Mouse (Mus musculus): ENCODE measurements around the gene Gm5901. TPM values are rescaled to one million over a fixed set of nuclear protein-coding genes. Genes with fewer than 3 reads are reported as not detected.
A peak's percentile ranks its signal among the peaks of the same experiment; 100 is the strongest.
"Not testable (repeated sequence)": the region's sequence is repeated elsewhere in the genome, so short reads cannot be mapped to it uniquely, and the experiment has no call there.

The Gm5901 gene
- not detected in 2 replicates for polyA plus RNA-seq (2015; fragmentation: Nextera tagmentation; extraction: Ambion mirVana)

DNA sequence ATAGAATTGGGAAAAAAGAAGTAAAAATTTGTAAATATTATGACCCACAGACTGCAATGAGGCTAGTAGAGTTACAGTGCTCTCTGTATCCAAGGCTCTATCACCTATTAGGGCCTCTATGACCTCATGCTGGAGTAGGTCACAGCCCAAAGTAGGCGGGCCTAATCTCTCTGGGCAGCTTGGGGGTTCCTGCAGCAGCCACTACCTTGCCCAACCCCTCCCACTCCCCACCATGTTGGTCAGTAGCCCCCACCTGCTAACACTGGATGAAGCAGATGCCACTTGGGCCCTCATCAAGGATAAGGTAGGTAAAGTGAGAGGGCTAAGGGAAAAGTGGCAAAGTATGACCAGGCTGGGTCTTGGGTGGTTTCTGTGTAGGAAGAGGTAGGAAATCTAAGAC is at the start of gene Gm5901:
TSS of gene Gm5901 (plus strand) at position 173 of the 400 bp plus-strand sequence.
- Histone ChIP-seq H3K27me3 (no peaks in the 10 kb centered on the region), H3K4me2 (no peak within 1 kb of the TSS), H3K4me1 (no peaks in the 10 kb centered on the region), H3K4me3 (no peak within 1 kb of the TSS), H3K36me3 (peaks cover 59% of the 10 kb centered on the region), H3K9me3 (no peaks in the 10 kb centered on the region), H3K27ac (no peak within 1 kb of the TSS), H3K9ac (no peak within 1 kb of the TSS)
- ATAC-seq (ENCODE audit: insufficient number of reproducible peaks, insufficient read depth, low FRiP score, low TSS enrichment, low read depth), result no peak
- whole genome bisulfite sequencing, result 90% methylated on average over 1 of the region's 1 CpGs

DNA sequence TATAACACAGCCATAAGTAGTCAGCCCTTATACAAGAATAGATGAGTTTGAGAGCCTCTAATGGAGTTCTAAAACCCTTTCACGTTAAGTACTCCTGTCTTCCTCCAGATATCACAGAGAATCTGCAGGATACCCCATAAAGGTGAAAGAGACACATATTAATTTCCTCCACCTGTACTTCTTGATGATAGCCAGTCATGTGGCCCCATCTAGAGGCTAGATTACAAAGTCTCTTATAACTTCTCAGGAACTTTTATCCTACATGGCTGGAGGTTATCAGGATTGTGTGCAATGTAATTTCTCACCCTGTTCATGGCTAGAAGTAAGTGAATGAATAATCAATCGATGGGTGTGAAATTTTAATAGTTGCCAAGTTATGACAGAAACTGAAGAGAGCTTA is 49.5 kb upstream of the Gm5901 start:
- no peaks in the 10 kb centered on the region for H3K27me3 ChIP-seq
- no peaks in the 10 kb centered on the region for H3K36me3 ChIP-seq
- H3K4me2 ChIP-seq, result no peak overlapping the region
- H3K4me1 ChIP-seq, result no peaks in the 10 kb centered on the region
- no peak overlapping the region for H3K9ac ChIP-seq
- no peaks in the 10 kb centered on the region for H3K9me3 ChIP-seq
- ATAC-seq (ENCODE audit: insufficient number of reproducible peaks, insufficient read depth, low FRiP score, low TSS enrichment, low read depth), result no peak
- no peak overlapping the region for H3K27ac ChIP-seq
- H3K4me3 ChIP-seq, result no peak overlapping the region
- WGBS, result 79% methylated on average over 2 of the region's 2 CpGs

DNA sequence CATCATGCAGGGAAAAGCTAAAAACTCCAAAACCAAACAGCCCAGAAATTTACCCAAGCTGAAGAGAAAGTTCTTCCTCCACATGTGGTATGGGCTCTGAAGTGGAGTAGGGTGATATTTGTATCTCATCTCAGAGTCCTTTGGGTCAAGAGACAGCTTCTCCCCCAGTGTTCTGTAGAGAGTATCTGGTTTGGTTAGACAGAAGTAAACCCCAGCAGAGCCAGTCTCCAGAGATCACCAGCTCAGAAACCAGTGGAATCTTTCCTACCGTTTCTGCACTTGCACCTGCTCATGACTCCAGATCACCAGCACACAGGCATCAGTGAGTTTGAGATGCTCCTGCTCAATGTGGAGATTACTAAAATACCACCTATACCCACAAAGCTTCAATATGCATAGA is 40.8 kb upstream of the Gm5901 start, which contains the start of gene Olfr690:
TSS of gene Olfr690 (minus strand) at position 101 of the 400 bp plus-strand sequence.
- no peak within 1 kb of the TSS for H3K27ac ChIP-seq
- no peak within 1 kb of the TSS for H3K9ac ChIP-seq
- no peak within 1 kb of the TSS for H3K4me3 ChIP-seq
- no peaks in the 10 kb centered on the region for H3K36me3 ChIP-seq
- H3K4me1 ChIP-seq, result no peaks in the 10 kb centered on the region
- H3K9me3 ChIP-seq, result no peaks in the 10 kb centered on the region
- H3K4me2 ChIP-seq, result no peak within 1 kb of the TSS
- no peaks in the 10 kb centered on the region for H3K27me3 ChIP-seq
- 84% methylated on average over 1 of the region's 1 CpGs for WGBS
- ATAC-seq (ENCODE audit: insufficient number of reproducible peaks, insufficient read depth, low FRiP score, low TSS enrichment, low read depth), result no peak

DNA sequence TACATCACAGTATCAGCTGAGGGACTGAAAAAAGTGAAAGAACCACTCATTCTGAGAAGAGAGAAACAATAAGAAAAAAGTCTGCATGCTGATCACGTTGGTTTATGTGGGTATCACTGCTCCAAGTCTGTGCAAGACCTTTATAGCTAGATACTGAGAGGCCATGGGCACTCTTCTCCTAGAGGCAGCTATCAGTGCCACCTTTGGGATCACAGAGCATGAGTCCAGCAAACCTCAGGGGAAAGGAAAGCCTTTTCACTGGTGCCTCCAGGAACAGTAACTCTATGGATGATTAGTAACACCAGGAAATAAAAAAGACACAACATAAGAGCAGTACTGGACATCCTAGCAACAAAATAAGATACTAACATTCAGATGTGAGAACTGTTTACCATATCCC is 32.7 kb upstream of the Gm5901 start, which contains the start of gene Olfr691:
TSS of gene Olfr691 (minus strand) at position 101 of the 400 bp plus-strand sequence.
- no peaks in the 10 kb centered on the region for H3K27me3 ChIP-seq
- ATAC-seq (ENCODE audit: insufficient number of reproducible peaks, insufficient read depth, low FRiP score, low TSS enrichment, low read depth), result no peak
- H3K9me3 ChIP-seq, result no peaks in the 10 kb centered on the region
- no peak within 1 kb of the TSS for H3K4me3 ChIP-seq
- WGBS, result 49% methylated on average over 1 of the region's 1 CpGs
- H3K27ac ChIP-seq, result no peak within 1 kb of the TSS
- H3K4me2 ChIP-seq, result no peak within 1 kb of the TSS
- no peaks in the 10 kb centered on the region for H3K4me1 ChIP-seq
- no peak within 1 kb of the TSS for H3K9ac ChIP-seq
- H3K36me3 ChIP-seq, result no peaks in the 10 kb centered on the region

DNA sequence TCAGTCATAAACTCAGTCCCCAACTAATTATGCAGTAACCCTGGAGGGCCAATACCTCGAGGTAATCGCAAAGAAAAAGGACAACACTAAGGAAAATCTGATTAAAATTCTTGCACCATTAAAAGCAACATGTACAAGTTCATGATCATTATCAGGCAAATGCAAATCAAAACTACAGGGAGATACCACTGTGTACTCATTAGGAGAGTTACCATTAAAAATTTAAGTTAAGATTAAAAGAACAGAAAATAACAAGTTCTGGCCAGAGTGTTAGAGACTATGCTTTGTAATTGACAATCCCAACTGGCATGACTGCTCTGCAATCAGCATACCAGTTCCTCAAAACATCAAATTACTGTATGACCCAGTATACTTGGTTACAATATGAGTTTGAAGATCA is 32.1 kb upstream of the Gm5901 start:
- Histone ChIP-seq H3K27me3 (no peaks in the 10 kb centered on the region), H3K4me2 (no peak overlapping the region), H3K9me3 (no peaks in the 10 kb centered on the region), H3K27ac (no peak overlapping the region), H3K4me1 (no peaks in the 10 kb centered on the region), H3K36me3 (no peaks in the 10 kb centered on the region), H3K4me3 (no peak overlapping the region), H3K9ac (no peak overlapping the region)
- WGBS, result 78% methylated on average over 2 of the region's 2 CpGs
- no peak for ATAC-seq (ENCODE audit: insufficient number of reproducible peaks, insufficient read depth, low FRiP score, low TSS enrichment, low read depth)

DNA sequence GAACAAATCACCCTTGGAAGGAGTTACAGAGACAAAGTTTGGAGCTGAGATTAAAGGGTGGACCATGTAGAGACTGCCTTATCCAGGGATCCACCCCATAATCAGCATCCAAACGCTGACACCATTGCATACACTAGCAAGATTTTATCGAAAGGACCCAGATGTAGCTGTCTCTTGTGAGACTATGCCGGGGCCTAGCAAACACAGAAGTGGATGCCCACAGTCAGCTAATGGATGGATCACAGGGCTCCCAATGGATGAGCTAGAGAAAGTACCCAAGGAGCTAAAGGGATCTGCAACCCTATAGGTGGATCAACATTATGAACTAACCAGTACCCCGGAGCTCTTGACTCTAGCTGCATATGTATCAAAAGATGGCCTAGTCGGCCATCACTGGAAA is 18.8 kb upstream of the Gm5901 start:
- WGBS, result no CpG with 5 or more reads among the region's 5 CpGs
- H3K27ac ChIP-seq; H3K9me3 ChIP-seq; H3K9ac ChIP-seq; ATAC-seq (ENCODE audit: insufficient number of reproducible peaks, insufficient read depth, low FRiP score, low TSS enrichment, low read depth); H3K36me3 ChIP-seq; H3K27me3 ChIP-seq; H3K4me1 ChIP-seq; H3K4me2 ChIP-seq; H3K4me3 ChIP-seq: not testable (repeated sequence)

DNA sequence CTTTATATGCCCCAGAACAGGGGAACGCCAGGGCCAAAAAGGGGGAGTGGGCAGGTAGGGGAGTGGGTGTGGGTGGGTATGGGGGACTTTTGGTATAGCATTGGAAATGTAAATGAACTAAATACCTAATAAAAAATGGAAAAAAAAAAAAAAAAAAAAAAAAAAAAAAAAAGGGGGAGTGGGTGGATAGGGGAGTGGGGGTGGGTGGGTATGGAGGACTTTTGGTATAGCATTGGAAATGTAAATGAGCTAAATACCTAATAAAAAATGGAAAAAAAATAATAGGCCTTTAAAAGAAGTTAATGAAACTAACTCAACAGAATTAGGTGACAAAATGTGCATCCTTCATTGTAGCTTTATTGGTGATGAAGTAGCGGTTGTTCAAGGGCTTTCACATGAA is 18.4 kb upstream of the Gm5901 start:
- H3K9ac ChIP-seq; H3K27me3 ChIP-seq; H3K9me3 ChIP-seq; ATAC-seq (ENCODE audit: insufficient number of reproducible peaks, insufficient read depth, low FRiP score, low TSS enrichment, low read depth); H3K4me3 ChIP-seq; H3K4me1 ChIP-seq; H3K4me2 ChIP-seq; H3K27ac ChIP-seq; H3K36me3 ChIP-seq: not testable (repeated sequence)
- 98% methylated on average over 1 of the region's 2 CpGs for WGBS

DNA sequence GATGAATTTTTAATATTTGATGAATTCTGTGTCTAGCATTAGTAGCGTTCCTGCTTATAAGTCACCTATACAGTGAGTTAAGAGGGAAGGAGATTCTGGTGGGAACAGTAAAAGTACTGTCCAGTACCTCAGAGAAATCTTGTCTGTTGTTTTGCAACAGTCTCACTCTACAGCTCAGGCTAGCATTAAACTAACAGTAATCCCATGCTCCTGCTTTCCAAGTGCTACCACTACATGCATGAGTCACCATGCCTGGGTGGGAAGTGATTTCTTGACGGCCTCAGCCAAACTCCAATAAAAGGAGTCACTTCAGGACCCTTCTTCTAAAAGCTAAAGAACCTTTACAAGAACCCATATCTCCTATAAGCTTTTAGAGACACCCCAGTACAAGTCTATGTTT is 13.1 kb upstream of the Gm5901 start:
- Histone ChIP-seq H3K4me1 (no peaks in the 10 kb centered on the region), H3K36me3 (no peaks in the 10 kb centered on the region), H3K9me3 (no peaks in the 10 kb centered on the region), H3K9ac (no peak overlapping the region), H3K4me3 (no peak overlapping the region), H3K27ac (no peak overlapping the region), H3K4me2 (no peak overlapping the region), H3K27me3 (no peaks in the 10 kb centered on the region)
- no peak for ATAC-seq (ENCODE audit: insufficient number of reproducible peaks, insufficient read depth, low FRiP score, low TSS enrichment, low read depth)
- WGBS, result 83% methylated on average over 2 of the region's 2 CpGs

DNA sequence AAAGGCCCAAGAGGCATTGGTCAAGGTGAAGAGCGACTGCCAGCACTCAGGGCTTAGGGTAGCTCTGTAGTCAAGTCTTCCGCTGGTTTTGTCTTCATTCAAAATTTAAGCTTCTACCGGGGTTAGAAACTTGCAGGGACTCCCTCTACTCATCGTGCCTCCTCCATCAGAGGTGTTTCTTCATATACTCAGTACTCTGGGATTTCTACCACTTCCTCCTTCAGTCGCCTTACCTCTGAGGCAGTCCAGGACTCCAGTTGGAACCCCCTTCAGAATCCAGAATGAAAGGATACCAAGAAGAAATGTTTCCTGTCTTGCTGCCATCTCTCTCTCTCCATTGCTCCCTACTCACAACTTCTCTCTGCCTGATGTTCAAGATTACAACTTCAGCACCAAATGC is 7.6 kb upstream of the Gm5901 start:
- Histone ChIP-seq H3K9me3 (no peaks in the 10 kb centered on the region), H3K27ac (no peak overlapping the region), H3K4me3 (no peak overlapping the region), H3K4me2 (no peak overlapping the region), H3K27me3 (no peaks in the 10 kb centered on the region), H3K9ac (no peak overlapping the region), H3K4me1 (no peaks in the 10 kb centered on the region), H3K36me3 (peaks cover 3% of the 10 kb centered on the region)
- no peak for ATAC-seq (ENCODE audit: insufficient number of reproducible peaks, insufficient read depth, low FRiP score, low TSS enrichment, low read depth)
- 81% methylated on average over 5 of the region's 5 CpGs for WGBS

DNA sequence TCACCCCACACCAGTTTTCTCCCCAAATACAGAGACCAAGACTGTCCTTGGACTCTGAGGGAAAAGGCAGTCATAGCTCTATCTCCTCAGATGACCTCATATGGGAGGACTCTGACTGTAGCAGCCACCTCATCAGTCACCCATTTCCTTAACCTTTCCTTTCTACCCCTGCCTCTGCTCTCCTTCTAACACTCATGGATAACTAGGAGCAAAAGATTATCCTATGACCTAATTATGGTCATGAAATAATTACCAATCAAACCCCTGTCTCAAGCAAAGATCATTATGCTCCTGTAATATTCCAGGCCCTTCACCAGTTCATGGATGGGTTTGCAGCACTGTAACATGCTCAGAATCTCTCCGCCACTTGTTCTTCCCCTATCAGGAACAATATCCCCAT is 6.9 kb upstream of the Gm5901 start, which contains the start of gene Olfr692:
TSS of gene Olfr692 (plus strand) at position 301 of the 400 bp plus-strand sequence.
- WGBS, result 95% methylated on average over 1 of the region's 1 CpGs
- H3K27me3 ChIP-seq, result no peaks in the 10 kb centered on the region
- no peak within 1 kb of the TSS for H3K4me2 ChIP-seq
- H3K4me1 ChIP-seq, result no peaks in the 10 kb centered on the region
- no peak for ATAC-seq (ENCODE audit: insufficient number of reproducible peaks, insufficient read depth, low FRiP score, low TSS enrichment, low read depth)
- no peak within 1 kb of the TSS for H3K27ac ChIP-seq
- H3K4me3 ChIP-seq, result no peak within 1 kb of the TSS
- no peak within 1 kb of the TSS for H3K9ac ChIP-seq
- H3K36me3 ChIP-seq, result peaks cover 8% of the 10 kb centered on the region
- H3K9me3 ChIP-seq, result no peaks in the 10 kb centered on the region

DNA sequence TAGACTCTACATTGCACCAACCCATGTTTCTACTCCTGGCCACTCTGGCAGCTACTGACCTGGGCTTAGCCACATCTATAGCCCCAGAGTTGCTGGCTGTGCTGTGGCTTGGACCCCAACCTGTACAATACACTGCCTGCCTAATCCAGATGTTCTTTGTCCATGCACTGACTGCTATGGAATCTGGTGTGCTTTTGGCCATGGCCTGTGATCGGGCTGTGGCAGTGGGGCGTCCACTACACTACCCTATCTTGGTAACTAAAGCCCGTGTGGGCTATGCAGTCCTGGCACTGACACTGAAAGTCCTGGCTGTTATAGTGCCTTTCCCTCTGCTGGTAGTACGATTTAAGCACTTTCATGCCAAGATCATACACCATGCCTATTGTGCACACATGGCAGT is 6.3 kb upstream of the Gm5901 start:
- Histone ChIP-seq H3K9ac (no peak overlapping the region), H3K4me2 (no peak overlapping the region), H3K27ac (no peak overlapping the region), H3K4me3 (no peak overlapping the region), H3K4me1 (no peaks in the 10 kb centered on the region), H3K27me3 (no peaks in the 10 kb centered on the region), H3K9me3 (no peaks in the 10 kb centered on the region), H3K36me3 (peaks cover 14% of the 10 kb centered on the region)
- ATAC-seq (ENCODE audit: insufficient number of reproducible peaks, insufficient read depth, low FRiP score, low TSS enrichment, low read depth), result 0 out of 2 replicates have a peak, but pooled peaks have one; percentile 26
- WGBS, result 90% methylated on average over 4 of the region's 4 CpGs

DNA sequence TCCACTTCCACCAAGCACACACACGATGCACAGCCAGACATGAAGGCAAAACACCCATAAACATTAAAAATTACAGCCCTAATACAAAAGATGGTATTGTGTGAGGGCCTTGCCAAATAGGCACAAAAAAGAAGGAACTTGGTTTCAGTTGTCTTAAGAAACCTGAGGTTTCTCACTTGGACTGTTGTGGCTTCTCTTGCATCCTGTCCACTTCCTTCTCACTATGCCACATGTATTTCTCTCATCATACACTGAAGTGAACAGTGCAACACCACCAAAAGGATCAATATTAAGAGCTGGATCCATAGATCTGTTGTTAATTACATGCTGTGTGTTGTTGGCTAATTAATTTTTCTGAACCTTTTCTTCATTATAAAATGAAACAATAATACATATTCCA is 1.9 kb upstream of the Gm5901 start:
- H3K36me3 ChIP-seq, result peaks cover 39% of the 10 kb centered on the region
- H3K4me2 ChIP-seq, result no peak overlapping the region
- ATAC-seq (ENCODE audit: insufficient number of reproducible peaks, insufficient read depth, low FRiP score, low TSS enrichment, low read depth), result no peak
- no peak overlapping the region for H3K27ac ChIP-seq
- no peak overlapping the region for H3K9ac ChIP-seq
- H3K9me3 ChIP-seq, result no peaks in the 10 kb centered on the region
- H3K4me1 ChIP-seq, result no peaks in the 10 kb centered on the region
- WGBS, result 86% methylated on average over 1 of the region's 1 CpGs
- no peak overlapping the region for H3K4me3 ChIP-seq
- H3K27me3 ChIP-seq, result no peaks in the 10 kb centered on the region

DNA sequence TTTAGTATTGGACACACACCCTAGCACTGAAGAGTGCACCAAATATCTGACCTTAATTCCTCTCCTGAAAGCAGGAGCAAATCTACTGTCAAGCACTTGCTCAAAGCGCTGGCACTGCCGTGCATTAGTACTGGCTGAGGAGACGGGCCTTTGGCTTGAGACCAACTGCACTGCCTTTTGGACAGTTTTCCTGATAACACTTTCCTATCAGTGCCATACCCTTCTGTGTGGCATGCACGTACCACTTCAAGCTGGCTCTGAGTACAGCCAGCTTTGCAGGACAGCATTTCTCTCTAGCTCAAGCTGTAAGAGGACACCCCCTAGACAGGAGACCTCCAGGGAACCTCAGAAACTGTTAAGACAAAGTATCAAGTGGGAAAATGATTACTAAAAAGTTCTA is 1.3 kb upstream of the Gm5901 start:
- peaks cover 45% of the 10 kb centered on the region for H3K36me3 ChIP-seq
- no peak for ATAC-seq (ENCODE audit: insufficient number of reproducible peaks, insufficient read depth, low FRiP score, low TSS enrichment, low read depth)
- no peak overlapping the region for H3K27ac ChIP-seq
- H3K27me3 ChIP-seq, result no peaks in the 10 kb centered on the region
- H3K4me1 ChIP-seq, result no peaks in the 10 kb centered on the region
- no peaks in the 10 kb centered on the region for H3K9me3 ChIP-seq
- no peak overlapping the region for H3K9ac ChIP-seq
- no peak overlapping the region for H3K4me3 ChIP-seq
- 89% methylated on average over 4 of the region's 4 CpGs for WGBS
- H3K4me2 ChIP-seq, result no peak overlapping the region

All from embryonic facial prominence, embryonic 13.5 days (tissue).